ENCODE assay signal across 26 mouse cellular contexts in the genomic region with DNA sequence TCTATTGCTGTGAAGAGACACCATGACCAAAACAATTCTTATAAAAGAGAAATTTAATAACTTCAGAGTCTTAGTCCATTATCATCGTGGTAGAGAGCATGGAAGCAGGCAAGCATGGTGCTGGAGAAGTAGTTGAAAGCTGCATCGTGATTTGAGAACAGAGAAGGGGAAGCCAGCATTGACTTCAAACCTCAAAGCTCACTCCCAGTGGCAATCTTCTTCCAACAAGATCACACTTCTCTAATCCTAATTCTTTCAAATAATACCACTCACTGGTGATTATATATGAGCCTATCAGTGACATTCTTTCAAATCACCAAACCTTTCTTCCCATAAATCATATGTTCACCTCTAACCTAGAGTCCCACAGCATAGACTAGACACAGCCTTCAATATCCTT.
"Had no signal": no experiment of that assay in that cellular context is flagged by ENCODE, and none has a peak within 500 bp of the region (broad histone marks: within the 10 kb centered on the region; RNA-seq: fewer than 3 reads in every experiment).

No protein-coding gene starts in this region.

- H3K27me3 ChIP-seq: heart, embryonic 12.5 days; hindbrain, embryonic 12.5 days; intestine, embryonic 15.5 days; limb, embryonic 12.5 days; liver, embryonic 13.5 days had no signal

- H3K9ac ChIP-seq: heart, embryonic 12.5 days; hindbrain, embryonic 12.5 days; hindbrain, embryonic 14.5 days; intestine, embryonic 15.5 days; limb, embryonic 12.5 days; liver, embryonic 13.5 days had no signal

- H3K4me1 ChIP-seq: heart, embryonic 10.5 days; heart, embryonic 12.5 days; hindbrain, embryonic 10.5 days; hindbrain, embryonic 12.5 days; intestine, embryonic 15.5 days; limb, embryonic 10.5 days; limb, embryonic 12.5 days had no signal

- H3K4me2 ChIP-seq: heart, embryonic 12.5 days; hindbrain, embryonic 12.5 days; hindbrain, embryonic 14.5 days; intestine, embryonic 15.5 days; limb, embryonic 12.5 days; liver, embryonic 11.5 days; liver, embryonic 13.5 days had no signal

- H3K27ac ChIP-seq: heart, embryonic 10.5 days; hindbrain, embryonic 10.5 days; hindbrain, embryonic 12.5 days; hindbrain, embryonic 14.5 days; intestine, embryonic 15.5 days; layer of hippocampus, adult 2 months; left cerebral cortex, adult 2 months; limb, embryonic 10.5 days; limb, embryonic 12.5 days; liver, embryonic 13.5 days had no signal

- DNase-seq: gastrocnemius, postnatal 14 days; gastrocnemius, postnatal 36 days; heart, adult 18-20 months; heart, postnatal 10 days; heart, postnatal 4 days; kidney, adult 18-20 months; kidney, adult 8-10 months; kidney, postnatal 10 days; kidney, postnatal 25 days; kidney, postnatal 4 days; liver; liver, embryonic 13.5 days had no signal

- ATAC-seq: hindbrain, embryonic 16.5 days; inflammation-experienced regulatory T-cells, adult 6 months; intestine, embryonic 15.5 days; intestine, postnatal 0 days had no signal

- H3K9me3 ChIP-seq: heart, embryonic 10.5 days; heart, embryonic 12.5 days; hindbrain, embryonic 10.5 days; hindbrain, embryonic 12.5 days; intestine, embryonic 15.5 days; limb, embryonic 10.5 days; limb, embryonic 12.5 days; liver, embryonic 13.5 days had no signal

- H3K36me3 ChIP-seq: heart, embryonic 10.5 days; heart, embryonic 12.5 days; hindbrain, embryonic 10.5 days; hindbrain, embryonic 12.5 days; intestine, embryonic 15.5 days; limb, embryonic 10.5 days; limb, embryonic 12.5 days; liver, embryonic 13.5 days had no signal

- H3K4me3 ChIP-seq: heart, embryonic 10.5 days; heart, embryonic 12.5 days; hindbrain, embryonic 10.5 days; hindbrain, embryonic 12.5 days; intestine, embryonic 15.5 days; layer of hippocampus, adult 2 months; left cerebral cortex, adult 2 months; limb, embryonic 10.5 days; limb, embryonic 12.5 days; liver, embryonic 13.5 days had no signal
